In the genomic region with DNA sequence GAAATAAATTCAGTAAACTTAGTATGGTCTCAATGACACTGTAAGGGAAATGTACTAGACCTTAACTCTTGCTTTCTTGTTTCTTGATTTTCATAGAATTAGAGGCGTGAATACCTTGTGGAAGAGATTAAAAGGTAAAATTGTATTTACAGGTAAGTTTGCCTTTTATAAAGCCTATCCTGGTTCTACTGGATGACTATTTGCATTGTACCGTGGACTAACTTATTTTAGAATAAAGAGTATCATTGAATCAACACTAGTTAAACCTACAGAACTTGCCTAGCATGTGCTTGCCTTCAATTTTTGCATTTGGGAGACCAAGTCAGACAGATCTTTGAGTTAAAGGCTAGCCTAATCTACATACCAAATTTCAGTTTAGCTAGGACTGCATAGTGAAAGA, we compare ENCODE assay signal across 8 mouse cellular contexts. TPM values are rescaled to one million over a fixed set of nuclear protein-coding genes. Genes with fewer than 3 reads are reported as not detected.
A peak's percentile ranks its signal among the peaks of the same experiment; 100 is the strongest.
DNase-seq lines count a peak whose midpoint lies in the region; ATAC-seq and TF ChIP-seq lines count a peak whose summit lies in the region.

No protein-coding gene starts in this region.

- intact Hi-C loops in heart, adult 2 months (cut with DNase I), result loop anchor here (10.0 kb wide), 1 partner anchor 365 kb away; a partner anchor contains a TSS

- no peak for TF ChIP-seq EP300 in heart, adult 2 months (IDR thresholded peaks at IDR 0.05; ENCODE audit: insufficient read depth, low read depth, low read length)

- no peak for TF ChIP-seq POLR2A in heart, adult 2 months (IDR thresholded peaks at IDR 0.05; ENCODE audit: insufficient read depth, low read depth, low read length)

- no peak for TF ChIP-seq CTCF in heart, adult 2 months (IDR thresholded peaks at IDR 0.05)

- no peak overlapping the region; the same call in 1 of the 2 replicates for H3K9ac ChIP-seq in heart, adult 2 months (ENCODE audit: low read depth, low read length)
- H3K9ac ChIP-seq in forebrain, embryonic 13.5 days, result peak overlapping the region; percentile 97
- peak overlapping the region; percentile 93 for H3K9ac ChIP-seq in liver, embryonic 12.5 days

- H3K4me2 ChIP-seq in forebrain, embryonic 13.5 days, result peak overlapping the region; percentile 65
- peak overlapping the region; percentile 70 for H3K4me2 ChIP-seq in liver, embryonic 12.5 days

- 0 out of 2 replicates have a peak, but pooled peaks cover 2% of the 10 kb centered on the region for H3K79me2 ChIP-seq in heart, adult 2 months (replicated peaks; ENCODE audit: control insufficient read depth, insufficient read depth, low read length)

- ATAC-seq in forebrain, embryonic 13.5 days, result no peak
- ATAC-seq in liver, embryonic 12.5 days, result no peak

- H3K36me3 ChIP-seq in heart, adult 2 months (ENCODE audit: control insufficient read depth, insufficient read depth, low read length), result peaks cover 40% of the 10 kb centered on the region
- H3K36me3 ChIP-seq in forebrain, embryonic 13.5 days (ENCODE audit: poor library complexity, severe bottlenecking), result peaks cover 27% of the 10 kb centered on the region
- peaks cover 45% of the 10 kb centered on the region for H3K36me3 ChIP-seq in liver, embryonic 12.5 days

- no peak for DNase-seq in heart, adult 2 months
- DNase-seq in heart, adult 18-20 months, result no peak
- DNase-seq in A20 (ENCODE audit: low read depth, low spot score), result peak; percentile 50
- no peak for DNase-seq in ovary, adult 18-20 months (ENCODE audit: low spot score)
- no peak for DNase-seq in layer of hippocampus, adult 11-12 months (ENCODE audit: low spot score)
- DNase-seq in adrenal gland, postnatal 36 days, result no peak

- H3K4me3 ChIP-seq in heart, adult 2 months, result peak overlapping the region; percentile 92
- peak overlapping the region; percentile 85 for H3K4me3 ChIP-seq in forebrain, embryonic 13.5 days
- H3K4me3 ChIP-seq in liver, embryonic 12.5 days, result peak overlapping the region; percentile 95

- H3K9me3 ChIP-seq in forebrain, embryonic 13.5 days (replicated peaks), result no peaks in the 10 kb centered on the region
- peaks cover 13% of the 10 kb centered on the region; the same call in 1 of the 2 replicates for H3K9me3 ChIP-seq in liver, embryonic 12.5 days (replicated peaks)

- peak overlapping the region; percentile 92 for H3K27ac ChIP-seq in heart, adult 2 months
- no peak overlapping the region for H3K27ac ChIP-seq in forebrain, embryonic 13.5 days
- peak overlapping the region; percentile 97 for H3K27ac ChIP-seq in liver, embryonic 12.5 days

- H3K4me1 ChIP-seq in heart, adult 2 months (ENCODE audit: control insufficient read depth, insufficient read depth, low read length), result peaks cover 7% of the 10 kb centered on the region
- H3K4me1 ChIP-seq in forebrain, embryonic 13.5 days, result peaks cover 17% of the 10 kb centered on the region
- H3K4me1 ChIP-seq in liver, embryonic 12.5 days, result peaks cover 50% of the 10 kb centered on the region

- H3K27me3 ChIP-seq in heart, adult 2 months (ENCODE audit: control insufficient read depth, insufficient read depth, low read length), result no peaks in the 10 kb centered on the region
- no peaks in the 10 kb centered on the region for H3K27me3 ChIP-seq in forebrain, embryonic 13.5 days
- H3K27me3 ChIP-seq in liver, embryonic 12.5 days (replicated peaks), result no peaks in the 10 kb centered on the region

- 36% methylated on average over 2 of the region's 2 CpGs for WGBS in heart, adult 2 months
- WGBS in forebrain, embryonic 13.5 days, result 50% methylated on average over 2 of the region's 2 CpGs
- 45% methylated on average over 2 of the region's 2 CpGs for WGBS in liver, embryonic 12.5 days (ENCODE audit: insufficient replicate concordance)

RNA-seq across cellular contexts. Expression of a gene that starts 1.0 kb away (rescaled TPM):
- 10 to 100 TPM; 30.8 to 31.1 TPM for total RNA-seq in heart, adult 2 months (2021)
- 8.0 and 11.3 TPM in 2 replicates for polyA plus RNA-seq in heart, adult 2 months (2012; rRNA removed)
- total RNA-seq in heart, adult 18-20 months (2021), result 10 to 100 TPM; 32.5 to 40.2 TPM
- polyA plus RNA-seq in forebrain, embryonic 13.5 days (2015; fragmentation: Nextera tagmentation; extraction: Ambion mirVana), result 39.7 and 45.3 TPM in 2 replicates
- 34.5 and 35.0 TPM in 2 replicates for polyA plus RNA-seq in liver, embryonic 12.5 days (2016; fragmentation: Nextera tagmentation; extraction: Ambion mirVana)
- 10 to 100 TPM; 33.2 to 34.1 TPM for total RNA-seq in adrenal gland, postnatal 36 days (2021)
